Mouse (Mus musculus): ENCODE measurements at regions not wholly inside any gene's neighbourhood (a gene's known extent, or its start where the extent isn't known, plus 50 kb on each side); places are given as distances from the start of the nearest gene placed in this dataset.
A peak's percentile ranks its signal among the peaks of the same experiment; 100 is the strongest.

GRCm38 (mm10) chr1:113550172-113550571 lies 1685.5 kb upstream of the Dsel start:
- no peak for DNase-seq

- DNase-seq, result no peak
Observed at GRCm38 (mm10) chr1:113539981-113540380, 1675.3 kb upstream of the Dsel start.

DNA sequence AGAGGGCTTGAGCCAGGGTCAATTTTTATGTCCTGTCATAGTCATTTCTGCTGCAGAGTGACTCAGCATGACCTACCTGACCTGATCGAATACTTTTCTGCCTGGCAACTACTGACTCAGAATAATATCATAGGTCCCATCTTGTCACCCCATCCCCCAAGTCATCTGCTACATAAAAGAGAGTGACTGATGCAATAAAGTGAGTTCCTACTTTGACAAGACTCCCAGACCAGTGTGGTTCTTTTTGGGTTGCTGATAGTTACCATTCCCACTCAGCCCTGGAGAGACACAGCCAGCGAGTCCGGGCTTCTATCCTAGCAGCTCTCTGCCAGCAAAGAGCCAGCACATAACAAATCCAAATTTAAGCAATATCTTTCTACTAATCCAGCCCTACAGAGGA lies 1665.8 kb upstream of the Dsel start:
- no peak for DNase-seq

DNA sequence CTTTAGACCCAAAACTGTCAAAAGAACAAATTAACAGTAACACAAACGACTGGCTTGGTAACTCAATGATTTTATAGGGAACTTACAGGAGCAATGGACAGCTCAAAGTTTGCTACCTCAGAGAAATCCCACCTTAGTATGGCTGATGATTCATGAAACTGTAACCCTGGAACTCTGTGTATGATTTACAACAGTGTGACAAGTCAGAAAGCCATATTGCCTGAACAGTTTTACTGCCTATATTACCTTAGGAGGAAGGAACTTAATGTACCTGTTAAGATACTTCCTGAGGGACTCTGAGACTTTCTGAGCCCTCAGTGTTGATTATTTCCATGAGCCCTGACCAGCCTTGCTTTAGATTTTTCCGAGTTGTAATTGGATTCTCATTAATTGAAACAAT lies 1631.3 kb upstream of the Dsel start:
- DNase-seq, result no peak

- no peak for DNase-seq
Observed at GRCm38 (mm10) chr1:113490243-113491003, 1625.7 kb upstream of the Dsel start.

DNA sequence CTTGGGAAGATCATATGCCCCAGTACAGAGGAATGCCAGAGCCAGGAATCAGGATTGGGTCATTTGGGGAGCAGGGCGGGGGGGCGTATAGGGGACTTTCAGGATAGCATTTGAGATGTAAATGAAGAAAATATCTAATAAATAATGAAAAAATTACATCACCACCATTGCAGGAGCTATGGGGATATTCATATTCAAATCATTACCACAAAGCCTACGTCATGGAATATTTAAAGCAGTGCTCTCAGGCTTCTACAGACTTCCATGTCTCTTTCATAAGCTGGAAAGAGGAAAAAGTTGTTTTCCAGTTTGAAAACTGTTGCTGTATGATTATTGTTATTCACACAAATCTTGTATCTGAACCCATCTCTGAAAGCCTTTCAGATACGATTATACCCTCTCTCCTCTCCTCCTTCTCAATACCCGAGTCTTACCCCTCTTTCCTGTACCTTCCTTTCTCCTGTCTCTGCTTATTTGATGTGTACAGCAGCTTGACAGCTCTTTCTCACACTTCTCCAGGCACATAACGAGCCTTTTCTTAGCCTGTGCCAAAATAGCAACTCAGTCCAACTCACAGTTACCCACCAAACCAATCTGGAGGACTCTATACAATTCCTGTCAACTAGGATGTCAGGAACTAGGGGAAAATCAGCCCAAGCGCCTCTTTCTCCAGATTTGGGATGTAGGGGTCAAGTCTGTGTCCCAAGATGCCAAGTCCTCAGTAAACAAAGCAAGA lies 1592.0 kb upstream of the Dsel start:
- no peak for DNase-seq

DNA sequence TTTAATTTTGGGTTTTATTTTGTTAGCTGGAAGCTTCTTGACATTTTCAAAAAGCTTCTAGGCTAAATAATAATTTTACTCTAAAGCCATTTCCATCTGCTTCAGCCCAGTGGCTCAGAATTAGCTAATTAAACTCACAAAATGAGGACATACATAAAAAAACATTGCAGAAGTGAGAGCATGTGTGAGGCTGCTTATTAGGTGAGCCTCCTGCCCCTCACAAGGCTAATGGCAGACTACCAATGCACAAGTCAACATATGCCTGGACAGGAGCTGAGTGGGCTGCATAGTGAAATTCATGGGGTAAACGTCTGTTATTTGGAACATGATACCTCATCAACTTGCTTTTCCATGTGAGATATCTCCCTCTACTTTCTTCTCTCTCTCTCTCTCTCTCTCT lies 1569.0 kb upstream of the Dsel start:
- DNase-seq, result no peak

GRCm38 (mm10) chr1:113431266-113431665 lies 1566.5 kb upstream of the Dsel start:
- no peak for DNase-seq

DNA sequence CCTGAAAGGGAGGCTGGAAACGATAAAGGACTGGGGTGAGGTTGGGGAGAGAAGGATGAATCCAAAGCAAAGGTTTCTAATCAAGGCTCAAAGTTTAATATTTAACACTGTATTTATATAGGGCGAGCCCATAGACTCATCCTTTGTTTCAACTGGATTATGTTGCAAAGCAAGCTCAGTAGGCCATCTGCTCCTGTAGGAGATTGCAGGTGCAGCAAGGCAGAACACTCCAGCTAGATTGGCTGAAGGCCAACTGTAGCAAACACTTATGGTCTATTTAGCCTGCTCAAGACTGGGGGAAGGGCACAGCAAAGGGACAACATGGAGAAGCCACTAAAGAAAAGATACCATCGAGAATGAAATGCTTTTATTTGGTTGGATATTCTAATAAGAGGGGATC lies 1548.1 kb upstream of the Dsel start:
- no peak for DNase-seq

GRCm38 (mm10) chr1:113395267-113395824 lies 1530.6 kb upstream of the Dsel start:
- DNase-seq, result no peak

- DNase-seq, result peak; percentile 27
Observed at GRCm38 (mm10) chr1:113394326-113394725, 1529.6 kb upstream of the Dsel start.

GRCm38 (mm10) chr1:113392962-113393361 lies 1528.2 kb upstream of the Dsel start:
- no peak for DNase-seq

- DNase-seq, result no peak
Observed at GRCm38 (mm10) chr1:113389920-113390319, 1525.2 kb upstream of the Dsel start.

DNA sequence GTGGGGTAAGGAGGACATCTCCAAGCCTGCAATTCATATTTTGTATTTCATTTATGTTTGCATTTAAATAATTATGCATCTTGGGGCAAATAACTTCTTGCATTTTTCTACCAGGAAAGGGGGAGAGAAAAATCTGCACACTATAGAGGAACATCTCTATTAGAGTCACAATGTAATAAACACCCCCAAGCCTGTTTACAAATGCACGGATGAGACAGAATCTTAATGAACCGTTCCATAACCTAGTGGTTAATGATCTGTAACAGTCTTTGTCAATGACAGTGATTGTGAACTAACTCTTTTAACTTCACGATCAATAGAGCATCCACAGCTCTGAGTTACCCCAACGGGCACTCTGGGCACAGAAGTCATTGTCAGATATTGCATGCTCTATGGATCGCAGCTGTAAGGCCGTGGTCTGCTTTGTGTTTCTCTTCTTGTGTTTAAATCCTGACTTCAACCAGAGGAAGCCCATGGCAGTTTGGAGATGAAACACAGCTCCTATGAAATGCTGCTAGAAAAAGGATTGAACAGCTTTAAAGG lies 1520.2 kb upstream of the Dsel start:
- DNase-seq, result no peak

DNA sequence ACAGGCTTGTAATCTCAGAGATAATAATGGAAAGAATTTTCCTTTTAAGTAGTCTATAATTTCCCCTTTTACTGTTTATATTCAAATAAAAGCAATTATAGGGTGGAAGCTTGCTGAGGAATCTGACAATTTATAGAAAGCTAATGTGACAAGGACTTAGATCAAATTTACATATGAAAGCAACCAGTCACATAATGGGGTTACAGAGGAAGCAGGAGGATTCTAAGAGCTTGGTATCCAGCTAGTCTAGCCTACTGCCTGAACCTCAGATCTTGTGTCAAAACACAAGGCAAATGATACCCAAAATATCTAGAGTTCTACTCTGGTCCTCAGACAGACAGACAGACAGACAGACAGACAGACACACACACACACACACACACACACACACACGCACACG lies 1519.0 kb upstream of the Dsel start:
- DNase-seq, result no peak

DNA sequence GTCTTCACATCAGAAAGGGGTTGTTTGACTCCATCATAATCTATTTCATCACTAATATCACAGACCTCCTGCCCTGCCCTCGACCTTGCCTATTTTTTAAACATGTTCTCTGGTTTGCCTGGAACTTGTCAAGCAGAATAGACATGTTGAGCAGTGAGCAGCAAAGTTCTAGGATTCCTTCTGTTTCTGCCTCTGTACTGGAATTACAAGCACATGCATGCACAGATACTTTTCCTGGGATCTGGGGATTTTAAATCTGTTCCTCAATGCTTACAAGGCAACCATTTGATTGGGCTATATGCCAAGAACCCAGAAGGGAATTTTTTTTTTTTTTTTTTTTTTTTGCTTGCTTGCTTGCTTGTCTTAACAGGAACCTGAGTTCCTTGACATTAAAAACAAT lies 1508.0 kb upstream of the Dsel start:
- no peak for DNase-seq

- DNase-seq, result no peak
Observed at GRCm38 (mm10) chr1:113358242-113358641, 1493.5 kb upstream of the Dsel start.

DNA sequence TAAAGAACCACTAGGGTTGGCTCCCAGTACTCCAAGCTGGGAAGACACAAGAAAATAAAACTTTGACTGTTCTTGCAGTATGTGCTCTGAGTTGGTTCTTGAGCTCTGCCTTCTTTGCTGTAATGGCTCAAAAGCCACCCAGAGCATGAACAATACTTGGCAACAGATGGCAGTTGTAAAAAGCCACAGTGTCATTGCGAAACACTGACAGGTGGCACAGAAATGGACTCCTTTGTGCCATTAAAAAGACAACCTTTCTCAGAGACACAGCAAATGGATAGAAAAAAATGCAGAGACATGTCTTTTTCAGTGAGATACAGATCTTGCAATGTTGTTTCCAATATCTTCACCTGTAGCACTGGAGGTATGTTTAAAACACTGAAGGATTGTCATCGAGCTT lies 1443.3 kb upstream of the Dsel start:
- DNase-seq, result no peak

DNA sequence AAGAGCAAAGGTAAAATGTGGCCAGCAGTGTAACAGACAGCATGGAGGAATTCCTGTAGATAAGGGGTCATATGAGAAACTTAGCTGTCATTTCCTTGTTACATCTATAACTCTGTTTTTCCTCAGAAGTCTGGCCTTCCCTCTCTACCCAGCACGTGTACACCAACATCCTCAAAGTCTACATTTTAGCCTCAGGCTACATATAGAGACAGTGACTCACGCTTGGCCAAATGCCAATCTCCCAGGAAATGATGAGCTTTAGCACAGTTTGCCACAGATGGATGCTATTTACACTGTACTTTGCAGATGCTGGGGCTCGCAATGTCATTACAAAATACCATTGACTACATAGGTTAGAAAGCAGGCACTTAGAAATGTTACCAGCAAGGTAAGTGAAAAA lies 1433.1 kb upstream of the Dsel start:
- DNase-seq, result no peak

DNA sequence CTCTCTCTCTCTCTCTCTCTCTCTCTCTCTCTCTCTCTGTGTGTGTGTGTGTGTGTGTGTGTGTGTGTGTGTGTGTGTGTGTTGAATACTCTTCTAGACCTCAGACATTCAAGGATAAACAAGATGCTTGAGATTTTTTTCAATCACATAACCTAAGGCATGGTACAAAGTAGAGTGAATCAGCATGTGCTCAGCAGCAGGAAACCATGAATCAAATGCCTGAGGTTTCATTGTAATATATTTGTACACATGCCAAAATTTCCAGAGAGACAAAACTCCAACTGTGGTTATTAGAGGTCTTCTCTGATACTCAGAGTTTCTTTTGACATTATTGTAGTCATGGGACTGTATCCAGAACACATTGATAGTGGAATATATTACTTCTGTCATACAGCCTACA lies 1423.5 kb upstream of the Dsel start:
- DNase-seq, result no peak

DNA sequence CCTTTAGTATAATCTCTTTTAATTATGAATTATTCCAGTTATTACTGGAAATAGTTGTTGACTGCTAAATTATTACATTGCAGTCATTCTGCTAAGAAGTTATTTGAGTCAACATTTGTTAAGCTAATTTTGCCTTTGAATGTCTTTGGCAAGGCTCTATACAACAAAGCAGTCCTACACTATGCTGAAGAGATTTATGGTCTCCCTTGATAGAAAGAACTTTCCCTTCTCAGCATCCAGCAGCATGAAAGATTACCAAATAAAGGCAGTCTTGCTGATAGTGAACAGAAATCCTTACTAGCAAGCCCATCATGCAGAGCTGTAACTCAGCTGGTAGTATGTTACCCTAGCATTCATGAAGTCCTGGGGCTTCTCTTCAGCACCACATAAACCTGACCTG lies 1419.4 kb upstream of the Dsel start:
- no peak for DNase-seq

DNA sequence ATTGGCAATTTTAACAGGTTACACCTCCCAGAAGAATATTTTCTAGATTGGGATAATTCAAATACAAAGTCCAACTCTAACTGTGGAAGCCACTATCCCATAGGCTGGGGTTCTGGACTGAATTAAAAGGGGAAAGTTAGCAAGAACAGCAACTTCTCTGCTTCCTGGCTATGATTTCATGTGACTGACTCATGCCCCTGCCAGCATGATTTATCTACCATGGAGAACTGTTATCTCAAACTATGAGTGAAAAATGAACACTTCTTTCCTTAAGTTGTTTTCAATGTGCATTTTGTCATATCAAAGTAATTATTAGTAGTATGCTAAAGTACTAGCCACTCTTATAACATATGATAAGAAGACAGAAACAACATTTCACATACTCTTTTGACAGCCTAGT lies 1394.7 kb upstream of the Dsel start:
- no peak for DNase-seq

GRCm38 (mm10) chr1:113247325-113247724 lies 1382.6 kb upstream of the Dsel start:
- DNase-seq, result no peak

DNA sequence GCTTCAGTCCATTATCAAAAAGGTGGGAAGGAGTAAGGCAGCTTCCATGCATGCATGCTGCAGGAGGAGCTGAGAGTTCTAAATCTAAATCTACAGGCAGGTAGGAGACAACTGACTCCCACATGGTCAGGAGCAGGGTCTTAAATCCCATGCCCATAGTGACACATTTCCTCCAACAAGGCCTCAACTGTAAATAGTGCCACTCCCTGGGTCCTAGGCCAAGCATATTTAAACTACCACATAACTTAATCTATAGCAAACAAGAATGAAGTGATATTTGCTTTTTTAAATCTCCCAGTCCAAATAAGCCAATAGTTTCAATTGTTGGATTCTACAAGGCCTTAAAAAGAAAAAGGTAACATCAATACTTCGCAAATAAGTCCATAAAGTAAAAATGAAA lies 1345.4 kb upstream of the Dsel start:
- DNase-seq, result no peak
